Mouse (Mus musculus) left cerebral cortex, postnatal 36 days (tissue): ENCODE results near the gene Hnmt. TPM values are rescaled to one million over a fixed set of nuclear protein-coding genes. Genes with fewer than 3 reads are reported as not detected.

ENCODE experiments used
- total RNA-seq, 2 experiments: library from RNA; stranded (reverse); gene quantifications; 2 replicates each; pipeline ENCODE4 v1.2.3; 2021

The Hnmt gene
- total RNA-seq, 2 experiments from 2014 or later = 23.0 to 24.5 TPM

Other genes with a start within 250 kb of the Hnmt start
- not detected for gene Tbpl2, start 47.2 kb upstream of the Hnmt start, total RNA-seq
- gene Il1f8, start 103.8 kb upstream of the Hnmt start, total RNA-seq = not detected
- not detected for gene Il1f9, start 137.1 kb upstream of the Hnmt start, total RNA-seq
- not detected for gene Il1f6, start 166.0 kb upstream of the Hnmt start, total RNA-seq
- gene Il1f5, start 227.6 kb upstream of the Hnmt start, total RNA-seq = under 1 TPM in 1 of 2 experiments, not detected in 1; 0.44 TPM
- gene Il1f10, start 241.8 kb upstream of the Hnmt start, total RNA-seq = not detected